Mouse (Mus musculus): ENCODE results near the gene Fcgr3. TPM values are rescaled to one million over a fixed set of nuclear protein-coding genes. Genes with fewer than 3 reads are reported as not detected.

Fcgr3 gene
- total and polyA plus RNA-seq, 3 experiments: 11.5 to 12.7 (median 12.1) TPM

DNA sequence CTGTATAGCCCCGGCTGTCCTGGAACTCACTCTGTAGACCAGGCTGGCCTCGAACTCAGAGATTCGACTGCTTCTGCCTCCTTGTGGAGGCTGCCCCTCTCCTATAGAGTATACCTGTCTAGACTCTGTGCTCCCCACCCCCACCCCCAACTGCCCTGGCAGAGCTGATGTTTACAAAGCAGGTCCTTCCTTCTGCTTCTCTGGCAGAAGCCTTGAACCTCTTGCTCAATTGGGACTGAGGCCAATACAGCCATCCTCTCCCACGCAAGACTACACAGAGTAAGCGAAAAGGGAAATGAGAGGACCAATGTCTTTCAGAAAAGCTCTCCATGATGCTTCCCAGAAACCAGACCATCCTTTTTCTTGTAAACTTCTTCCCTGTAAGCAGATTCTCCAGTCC lies 7.5 kb downstream of the Fcgr3 start:
- DNase-seq: peak in 1 of 2 experiments; percentile 48
- H3K4me1 ChIP-seq (ENCODE audit: control insufficient read depth, insufficient read depth, low read length): no peaks in the 10 kb centered on the region
- TF ChIP-seq POLR2A (IDR thresholded peaks at IDR 0.05; ENCODE audit: insufficient read depth, low read depth, low read length) (no peak), EP300 (IDR thresholded peaks at IDR 0.05; ENCODE audit: insufficient read depth, low read depth, low read length) (no peak), CTCF (IDR thresholded peaks at IDR 0.05) (no peak)
- H3K27ac ChIP-seq: no peak overlapping the region
- H3K36me3 ChIP-seq (ENCODE audit: control insufficient read depth, insufficient read depth, low read length): no peaks in the 10 kb centered on the region
- no peaks in the 10 kb centered on the region for H3K79me2 ChIP-seq (replicated peaks; ENCODE audit: control insufficient read depth, insufficient read depth, low read length)
- WGBS: 66% methylated on average over 5 of the region's 5 CpGs
- H3K4me3 ChIP-seq: no peak overlapping the region
- H3K27me3 ChIP-seq (ENCODE audit: control insufficient read depth, insufficient read depth, low read length): no peaks in the 10 kb centered on the region
- H3K9ac ChIP-seq (ENCODE audit: low read depth, low read length): no peak overlapping the region
- intact Hi-C loops (cut with DNase I): no loop called here

DNA sequence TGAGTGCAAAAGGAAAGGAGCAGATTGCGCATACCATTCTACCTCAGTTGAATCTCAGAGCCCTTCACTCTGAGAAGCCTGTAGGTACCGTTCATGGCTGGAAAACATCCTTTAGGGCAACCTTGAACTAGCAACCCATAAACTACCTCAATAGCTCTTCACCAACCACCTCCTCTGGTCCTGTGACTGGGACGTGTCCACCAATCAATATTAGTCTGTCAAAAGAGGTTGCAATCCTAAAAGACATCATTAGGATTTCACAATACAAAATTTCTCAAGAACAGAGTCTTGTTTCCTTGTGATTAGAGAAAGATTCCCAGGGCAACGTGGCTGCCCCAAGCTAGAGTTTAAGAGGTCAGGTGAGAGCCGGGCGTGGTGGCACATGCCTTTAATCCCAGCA lies 11.4 kb downstream of the Fcgr3 start:
- no peak overlapping the region for H3K27ac ChIP-seq
- no peak overlapping the region for H3K9ac ChIP-seq (ENCODE audit: low read depth, low read length)
- DNase-seq: no peak
- WGBS: 82% methylated on average over 6 of the region's 6 CpGs
- no peaks in the 10 kb centered on the region for H3K36me3 ChIP-seq (ENCODE audit: control insufficient read depth, insufficient read depth, low read length)
- H3K4me1 ChIP-seq (ENCODE audit: control insufficient read depth, insufficient read depth, low read length): peaks cover 2% of the 10 kb centered on the region; the same call in 1 of the 2 replicates
- H3K27me3 ChIP-seq (ENCODE audit: control insufficient read depth, insufficient read depth, low read length): no peaks in the 10 kb centered on the region
- TF ChIP-seq EP300 (IDR thresholded peaks at IDR 0.05; ENCODE audit: insufficient read depth, low read depth, low read length) (no peak), CTCF (IDR thresholded peaks at IDR 0.05) (no peak), POLR2A (IDR thresholded peaks at IDR 0.05; ENCODE audit: insufficient read depth, low read depth, low read length) (no peak)
- no peaks in the 10 kb centered on the region for H3K79me2 ChIP-seq (replicated peaks; ENCODE audit: control insufficient read depth, insufficient read depth, low read length)
- no peak overlapping the region for H3K4me3 ChIP-seq
- intact Hi-C loops (cut with DNase I): no loop called here

DNA sequence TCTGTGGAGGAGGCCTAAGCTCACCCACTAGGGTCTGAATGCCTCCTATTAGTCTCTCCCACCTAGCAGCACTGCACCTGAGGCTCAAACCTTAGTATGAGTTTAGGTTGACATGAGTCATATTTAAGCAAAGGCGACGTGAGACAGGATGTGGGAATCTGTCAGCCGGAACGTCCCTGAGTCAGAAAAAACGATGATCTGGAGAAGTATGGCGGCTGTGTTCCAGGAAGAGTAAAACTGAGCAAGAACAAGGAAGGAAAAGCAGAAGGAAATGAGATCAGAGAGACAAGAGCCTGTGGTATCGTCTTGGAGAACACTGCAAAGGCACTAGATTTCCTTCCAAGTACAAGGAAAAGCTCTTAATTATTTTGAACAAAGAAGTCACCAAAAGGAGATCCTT lies 14.0 kb downstream of the Fcgr3 start:
- TF ChIP-seq POLR2A (IDR thresholded peaks at IDR 0.05; ENCODE audit: insufficient read depth, low read depth, low read length) (no peak), CTCF (IDR thresholded peaks at IDR 0.05) (no peak), EP300 (IDR thresholded peaks at IDR 0.05; ENCODE audit: insufficient read depth, low read depth, low read length) (no peak)
- Histone ChIP-seq H3K4me1 (ENCODE audit: control insufficient read depth, insufficient read depth, low read length) (peaks cover 2% of the 10 kb centered on the region; the same call in 1 of the 2 replicates), H3K27ac (no peak overlapping the region), H3K27me3 (ENCODE audit: control insufficient read depth, insufficient read depth, low read length) (no peaks in the 10 kb centered on the region), H3K36me3 (ENCODE audit: control insufficient read depth, insufficient read depth, low read length) (no peaks in the 10 kb centered on the region), H3K9ac (ENCODE audit: low read depth, low read length) (no peak overlapping the region), H3K4me3 (no peak overlapping the region), H3K79me2 (replicated peaks; ENCODE audit: control insufficient read depth, insufficient read depth, low read length) (no peaks in the 10 kb centered on the region)
- DNase-seq: no peak
- 45% methylated on average over 7 of the region's 7 CpGs for WGBS
- intact Hi-C loops (cut with DNase I): no loop called here

DNA sequence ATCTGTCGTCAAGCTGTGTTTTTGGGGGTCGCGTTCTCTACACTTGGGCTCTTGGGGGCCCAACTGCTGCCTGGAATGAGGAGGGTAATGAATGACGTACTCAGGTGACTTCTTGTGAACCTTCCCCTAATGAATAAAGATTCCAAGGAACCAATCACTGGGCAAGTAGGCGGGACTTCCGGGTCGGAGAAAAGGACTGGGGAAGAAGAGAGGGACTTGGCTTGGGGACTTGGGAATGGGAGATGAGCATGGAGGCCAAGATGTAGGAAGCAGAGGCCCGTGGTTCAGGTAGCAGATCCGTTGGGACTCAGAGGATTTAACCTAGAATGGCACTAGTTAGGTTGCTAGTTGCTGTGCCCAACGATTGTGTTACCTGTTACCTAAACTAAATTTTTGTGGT lies 15.5 kb downstream of the Fcgr3 start:
- TF ChIP-seq CTCF (IDR thresholded peaks at IDR 0.05) (no peak), POLR2A (IDR thresholded peaks at IDR 0.05; ENCODE audit: insufficient read depth, low read depth, low read length) (no peak), EP300 (IDR thresholded peaks at IDR 0.05; ENCODE audit: insufficient read depth, low read depth, low read length) (no peak)
- Histone ChIP-seq H3K36me3 (ENCODE audit: control insufficient read depth, insufficient read depth, low read length) (no peaks in the 10 kb centered on the region), H3K79me2 (replicated peaks; ENCODE audit: control insufficient read depth, insufficient read depth, low read length) (no peaks in the 10 kb centered on the region), H3K4me3 (no peak overlapping the region), H3K27me3 (ENCODE audit: control insufficient read depth, insufficient read depth, low read length) (no peaks in the 10 kb centered on the region), H3K9ac (ENCODE audit: low read depth, low read length) (no peak overlapping the region), H3K4me1 (ENCODE audit: control insufficient read depth, insufficient read depth, low read length) (peaks cover 2% of the 10 kb centered on the region; the same call in 1 of the 2 replicates), H3K27ac (no peak overlapping the region)
- intact Hi-C loops (cut with DNase I): no loop called here
- no peak for DNase-seq
- WGBS: 66% methylated on average over 10 of the region's 10 CpGs

DNA sequence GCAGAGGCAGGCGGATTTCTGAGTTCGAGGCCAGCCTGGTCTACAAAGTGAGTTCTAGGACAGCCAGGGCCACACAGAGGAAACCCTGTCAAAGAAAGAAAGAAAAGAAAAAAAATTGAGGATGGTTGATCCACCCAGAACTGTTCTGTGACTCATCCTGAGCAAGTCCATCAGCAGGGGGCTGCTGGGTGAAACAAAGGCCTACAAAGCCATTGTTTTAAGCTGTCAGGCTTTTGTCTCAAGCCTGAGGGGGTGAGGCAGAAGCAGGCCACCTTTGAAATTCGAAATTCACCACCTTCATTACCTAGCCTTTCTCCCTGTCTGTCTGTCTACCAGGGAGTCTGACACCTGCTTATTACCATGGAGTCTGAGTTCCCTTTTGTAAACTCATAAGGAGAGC lies 18.2 kb downstream of the Fcgr3 start:
- Histone ChIP-seq H3K79me2 (replicated peaks; ENCODE audit: control insufficient read depth, insufficient read depth, low read length) (no peaks in the 10 kb centered on the region), H3K4me1 (ENCODE audit: control insufficient read depth, insufficient read depth, low read length) (peaks cover 2% of the 10 kb centered on the region; the same call in 1 of the 2 replicates), H3K27ac (no peak overlapping the region), H3K9ac (ENCODE audit: low read depth, low read length) (no peak overlapping the region), H3K4me3 (no peak overlapping the region), H3K27me3 (ENCODE audit: control insufficient read depth, insufficient read depth, low read length) (no peaks in the 10 kb centered on the region), H3K36me3 (ENCODE audit: control insufficient read depth, insufficient read depth, low read length) (no peaks in the 10 kb centered on the region)
- no peak for DNase-seq
- WGBS: 82% methylated on average over 3 of the region's 3 CpGs
- no peak for TF ChIP-seq EP300 (IDR thresholded peaks at IDR 0.05; ENCODE audit: insufficient read depth, low read depth, low read length)
- no peak for TF ChIP-seq CTCF (IDR thresholded peaks at IDR 0.05)
- no peak for TF ChIP-seq POLR2A (IDR thresholded peaks at IDR 0.05; ENCODE audit: insufficient read depth, low read depth, low read length)
- intact Hi-C loops (cut with DNase I): no loop called here

DNA sequence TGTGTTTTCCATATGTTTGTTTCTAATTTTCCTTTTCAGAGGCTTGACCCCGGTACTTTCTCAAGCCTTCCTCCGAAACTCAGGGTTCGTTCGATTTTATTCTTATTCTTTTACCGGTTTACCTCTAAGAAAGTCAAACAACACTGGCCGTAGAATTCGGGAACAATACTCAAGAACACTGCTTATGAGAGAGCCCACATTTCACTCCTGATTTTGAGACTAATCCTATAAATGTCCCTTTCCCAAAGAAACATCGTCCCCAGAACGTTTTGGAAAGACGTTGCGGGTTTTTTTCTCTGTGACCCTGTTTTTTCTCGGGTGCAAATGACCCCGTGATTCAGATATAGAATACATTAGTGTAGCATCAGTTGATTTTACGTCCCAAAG lies 19.7 kb downstream of the Fcgr3 start:
- no peak overlapping the region for H3K27ac ChIP-seq
- H3K36me3 ChIP-seq (ENCODE audit: control insufficient read depth, insufficient read depth, low read length): no peaks in the 10 kb centered on the region
- TF ChIP-seq POLR2A (IDR thresholded peaks at IDR 0.05; ENCODE audit: insufficient read depth, low read depth, low read length) (no peak), EP300 (IDR thresholded peaks at IDR 0.05; ENCODE audit: insufficient read depth, low read depth, low read length) (no peak), CTCF (IDR thresholded peaks at IDR 0.05) (no peak)
- H3K27me3 ChIP-seq (ENCODE audit: control insufficient read depth, insufficient read depth, low read length): no peaks in the 10 kb centered on the region
- WGBS: 9% methylated on average over 14 of the region's 14 CpGs
- H3K4me1 ChIP-seq (ENCODE audit: control insufficient read depth, insufficient read depth, low read length): no peaks in the 10 kb centered on the region; the same call in 1 of the 2 replicates
- no peaks in the 10 kb centered on the region for H3K79me2 ChIP-seq (replicated peaks; ENCODE audit: control insufficient read depth, insufficient read depth, low read length)
- H3K4me3 ChIP-seq: peak overlapping the region; percentile 85
- no peak for DNase-seq
- no peak overlapping the region for H3K9ac ChIP-seq (ENCODE audit: low read depth, low read length)
- intact Hi-C loops (cut with DNase I): loop anchor here (2.0 kb wide), 3 partner anchors 18 to 66 kb away; no protein-coding TSS in a partner anchor
